Mouse (Mus musculus) heart, embryonic 12.5 days (tissue): ENCODE results near the gene Sart1. TPM values are rescaled to one million over a fixed set of nuclear protein-coding genes. Genes with fewer than 3 reads are reported as not detected.
A peak's percentile ranks its signal among the peaks of the same experiment; 100 is the strongest.

Source experiments
- ATAC-seq: fragments of 200-750 bp; cut with Nextera tagmentation; 2 replicates; pipeline ENCODE4 v1.8.0; 2017; ENCODE audit warnings: moderate TSS enrichment, moderate library complexity; ENCODE audit not compliant: insufficient number of reproducible peaks, low FRiP score
- H3K27ac ChIP-seq: fragments of 300-500 bp; sonication (generic); 2 replicates; pipeline ENCODE4 v1.5.1; 2016; ENCODE audit warnings: mild to moderate bottlenecking, moderate library complexity; ENCODE audit not compliant: poor library complexity, severe bottlenecking
- H3K27me3 ChIP-seq: fragments of 300-500 bp; sonication (generic); replicated peaks from 2 replicates; pipeline ENCODE4 v1.6.1; 2016; ENCODE audit warnings: mild to moderate bottlenecking, moderate library complexity
- H3K36me3 ChIP-seq: fragments of 300-500 bp; sonication (generic); 2 replicates; pipeline ENCODE4 v1.6.1; 2016; ENCODE audit warnings: mild to moderate bottlenecking, moderate library complexity
- H3K4me1 ChIP-seq: fragments of 300-500 bp; sonication (generic); replicated peaks from 2 replicates; pipeline ENCODE4 v1.6.1; 2016; ENCODE audit warnings: mild to moderate bottlenecking
- H3K4me2 ChIP-seq: fragments of 300-500 bp; sonication (generic); 2 replicates; pipeline ENCODE4 v1.6.1; 2016; ENCODE audit warnings: mild to moderate bottlenecking, moderate library complexity
- H3K4me3 ChIP-seq: fragments of 300-500 bp; sonication (generic); 2 replicates; pipeline ENCODE4 v1.5.1; 2016; ENCODE audit warnings: mild to moderate bottlenecking
- H3K9ac ChIP-seq: fragments of 300-500 bp; sonication (generic); 2 replicates; pipeline ENCODE4 v1.6.1; 2016; ENCODE audit warnings: mild to moderate bottlenecking, moderate library complexity
- H3K9me3 ChIP-seq: fragments of 300-500 bp; sonication (generic); replicated peaks from 2 replicates; pipeline ENCODE4 v1.6.1; 2016; ENCODE audit warnings: mild to moderate bottlenecking, moderate library complexity
- whole genome bisulfite sequencing: fragments of 180-500 bp; shearing (Covaris S2); methylation state at CpG from one replicate; pipeline ENCODE4 v1.1.7; 2016; 5-methylcytosine and 5-hydroxymethylcytosine counted together
- polyA plus RNA-seq: library from polyadenylated mRNA; unstranded; fragments of >200 nt; fragmentation: Nextera tagmentation; extraction: Ambion mirVana; gene quantifications from 2 replicates; pipeline ENCODE4 v1.2.1, GENCODE M21; 2016

The Sart1 gene
- polyA plus RNA-seq, 1 experiment from 2014 or later, result 61.6 TPM

DNA sequence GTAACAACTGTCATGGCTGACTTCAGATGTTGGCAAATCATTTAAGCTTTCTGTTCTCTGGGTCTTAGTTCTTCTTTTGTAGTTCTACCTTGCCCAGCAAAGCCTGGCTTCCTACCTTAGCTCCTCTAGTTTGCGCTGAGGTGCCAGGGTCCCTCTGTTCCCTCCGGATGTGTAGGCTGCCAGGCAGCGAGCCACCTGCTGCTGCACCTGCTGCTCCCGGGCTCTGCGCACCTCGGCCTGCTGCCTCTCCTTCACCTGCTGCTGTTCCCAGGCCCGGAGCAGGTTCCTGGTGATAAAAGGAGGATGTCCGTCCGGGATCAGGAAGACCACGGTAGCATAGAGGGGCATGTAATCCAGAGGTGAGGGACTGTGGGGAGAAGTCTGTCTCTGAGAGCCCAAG lies 5.7 kb upstream of the Sart1 start:
- 46% methylated on average over 10 of the region's 10 CpGs for WGBS
- Histone ChIP-seq H3K27ac (no peak overlapping the region), H3K27me3 (no peaks in the 10 kb centered on the region), H3K4me1 (peaks cover 25% of the 10 kb centered on the region), H3K4me2 (no peak overlapping the region), H3K9ac (no peak overlapping the region), H3K36me3 (no peaks in the 10 kb centered on the region), H3K9me3 (no peaks in the 10 kb centered on the region), H3K4me3 (no peak overlapping the region)
- ATAC-seq, result no peak

DNA sequence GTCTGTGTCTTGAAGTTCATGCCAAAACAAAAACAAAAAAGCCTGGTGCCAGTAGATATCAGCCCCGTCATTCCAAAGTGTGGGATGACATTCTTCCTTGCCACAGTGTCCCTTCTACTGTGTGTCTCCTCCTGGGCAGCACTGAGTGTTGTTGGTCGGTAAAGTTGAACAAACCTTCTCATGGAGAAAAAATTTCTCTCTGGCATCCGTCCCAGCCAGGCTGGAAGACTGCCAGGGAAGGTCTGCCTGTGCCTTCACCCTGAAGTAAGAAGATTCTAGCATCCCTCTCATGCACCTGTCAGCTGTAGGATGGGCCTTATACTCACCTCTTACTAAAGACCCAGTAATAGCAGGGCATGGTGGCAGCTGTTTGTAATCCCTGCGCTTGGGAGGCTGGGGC lies 4.4 kb upstream of the Sart1 start:
- Histone ChIP-seq H3K27ac (0 out of 2 replicates have a peak overlapping the region, but pooled peaks have one; percentile 65), H3K4me1 (peaks cover 28% of the 10 kb centered on the region), H3K9ac (no peak overlapping the region), H3K27me3 (no peaks in the 10 kb centered on the region), H3K36me3 (no peaks in the 10 kb centered on the region), H3K9me3 (no peaks in the 10 kb centered on the region), H3K4me3 (no peak overlapping the region), H3K4me2 (no peak overlapping the region)
- ATAC-seq, result no peak
- WGBS, result 28% methylated on average over 4 of the region's 4 CpGs

DNA sequence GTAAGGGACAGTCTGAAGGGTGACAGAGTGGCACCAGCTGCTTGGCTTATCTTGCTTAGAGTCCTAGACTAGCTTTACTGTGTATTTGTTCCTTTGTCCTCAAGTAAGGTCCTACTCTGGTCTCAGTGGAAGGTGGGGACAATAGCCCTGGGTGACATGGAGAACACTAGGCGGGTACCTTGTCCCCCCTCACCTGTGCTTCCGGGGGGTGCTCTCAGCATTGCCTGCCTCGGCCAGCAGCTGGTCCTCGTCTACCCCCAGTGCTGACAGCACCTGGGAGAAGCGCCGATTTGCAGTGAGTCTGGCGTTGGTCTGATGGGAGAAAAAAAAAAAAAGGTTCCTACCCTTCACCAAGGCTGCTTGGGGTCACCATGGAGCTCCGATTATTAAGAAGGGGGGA lies 1.9 kb upstream of the Sart1 start:
- no peaks in the 10 kb centered on the region for H3K27me3 ChIP-seq
- H3K27ac ChIP-seq, result peak overlapping the region; percentile 81; the same call in 1 of the 2 replicates
- H3K9ac ChIP-seq, result no peak overlapping the region; the same call in 1 of the 2 replicates
- H3K4me2 ChIP-seq, result peak overlapping the region; percentile 89
- peaks cover 44% of the 10 kb centered on the region for H3K4me1 ChIP-seq
- peaks cover 8% of the 10 kb centered on the region for H3K36me3 ChIP-seq
- ATAC-seq, result no peak
- H3K9me3 ChIP-seq, result no peaks in the 10 kb centered on the region
- peak overlapping the region; percentile 99 for H3K4me3 ChIP-seq
- 53% methylated on average over 8 of the region's 8 CpGs for WGBS

DNA sequence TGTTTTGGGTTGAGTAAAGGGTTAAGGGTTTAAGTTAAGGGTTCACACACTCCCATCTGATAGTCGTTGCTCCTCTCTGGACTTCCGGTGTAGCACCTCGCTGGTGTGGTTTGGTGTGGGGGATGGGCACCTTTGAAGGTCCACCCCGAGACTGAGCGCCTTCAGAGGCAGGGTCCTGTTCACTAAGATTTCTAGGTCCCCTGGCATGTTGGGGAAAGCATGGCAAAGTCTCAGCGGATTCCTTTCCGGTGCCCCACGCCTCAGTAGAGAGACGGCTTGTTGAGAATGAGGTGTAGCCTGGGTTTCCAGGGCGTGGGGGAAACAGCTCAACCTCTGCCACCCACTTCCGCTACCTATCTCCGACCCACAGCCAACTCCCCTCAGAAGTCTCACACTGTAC lies 1.1 kb upstream of the Sart1 start:
- peak overlapping the region; percentile 99 for H3K4me3 ChIP-seq
- ATAC-seq, result no peak
- H3K9me3 ChIP-seq, result no peaks in the 10 kb centered on the region
- peak overlapping the region; percentile 97 for H3K9ac ChIP-seq
- H3K4me1 ChIP-seq, result peaks cover 44% of the 10 kb centered on the region
- H3K36me3 ChIP-seq, result peaks cover 16% of the 10 kb centered on the region
- WGBS, result 20% methylated on average over 12 of the region's 12 CpGs
- peak overlapping the region; percentile 81 for H3K27ac ChIP-seq
- H3K27me3 ChIP-seq, result no peaks in the 10 kb centered on the region
- H3K4me2 ChIP-seq, result peak overlapping the region; percentile 89

DNA sequence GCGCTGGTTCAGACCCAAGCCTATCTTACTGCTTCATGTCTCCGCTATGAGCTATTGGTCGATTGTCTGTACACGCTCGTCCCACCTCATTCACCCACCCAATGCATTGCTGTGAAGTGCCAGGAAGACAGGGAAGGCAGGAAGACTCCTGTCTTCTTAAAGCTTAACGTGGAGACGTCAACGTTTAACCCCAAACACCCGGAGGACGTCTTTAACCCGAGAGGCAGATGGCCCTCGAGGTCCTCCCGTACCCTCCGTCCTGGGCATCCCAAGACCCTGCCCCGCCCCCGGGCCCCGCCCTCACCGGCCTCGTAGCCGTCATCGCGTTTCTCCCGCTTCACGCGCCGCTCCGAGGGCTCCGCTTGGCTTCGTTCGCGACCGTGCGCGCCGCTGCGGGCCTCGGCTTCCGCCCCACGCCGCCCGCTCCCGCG lies 477 bp downstream of the Sart1 start:
- WGBS, result under 1% methylated on average over 43 of the region's 43 CpGs
- Histone ChIP-seq H3K9me3 (no peaks in the 10 kb centered on the region), H3K4me2 (peak overlapping the region; percentile 89), H3K36me3 (peaks cover 32% of the 10 kb centered on the region), H3K4me1 (peaks cover 42% of the 10 kb centered on the region), H3K27me3 (no peaks in the 10 kb centered on the region), H3K9ac (peak overlapping the region; percentile 97), H3K4me3 (peak overlapping the region; percentile 99), H3K27ac (peak overlapping the region; percentile 78)
- ATAC-seq, result peak; percentile 73

DNA sequence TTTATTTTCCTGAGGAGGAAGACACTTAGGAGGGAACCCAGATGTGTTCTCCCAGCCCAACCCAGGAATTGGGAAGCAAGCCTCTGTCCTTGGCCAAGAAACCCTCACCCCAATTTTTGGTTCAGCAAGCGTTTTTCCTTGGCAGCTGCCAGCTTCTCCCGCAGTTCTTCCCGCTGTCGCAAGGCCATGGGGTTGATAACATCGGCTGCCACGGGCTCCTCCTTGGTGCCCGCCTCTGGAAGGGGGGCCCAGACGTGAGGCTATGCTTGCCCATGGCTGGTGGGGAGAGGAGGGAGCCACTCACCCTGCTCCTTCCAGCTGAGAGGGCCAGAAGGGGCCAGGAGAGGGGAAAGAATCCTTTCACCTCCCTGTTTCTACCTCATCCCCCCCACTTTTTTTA lies 3.8 kb downstream of the Sart1 start:
- no peak overlapping the region for H3K4me3 ChIP-seq
- no peak for ATAC-seq
- H3K36me3 ChIP-seq, result peaks cover 65% of the 10 kb centered on the region
- no peak overlapping the region for H3K27ac ChIP-seq
- peaks cover 25% of the 10 kb centered on the region for H3K4me1 ChIP-seq
- H3K9me3 ChIP-seq, result no peaks in the 10 kb centered on the region
- no peak overlapping the region for H3K9ac ChIP-seq
- 92% methylated on average over 8 of the region's 8 CpGs for WGBS
- no peaks in the 10 kb centered on the region for H3K27me3 ChIP-seq
- no peak overlapping the region for H3K4me2 ChIP-seq

DNA sequence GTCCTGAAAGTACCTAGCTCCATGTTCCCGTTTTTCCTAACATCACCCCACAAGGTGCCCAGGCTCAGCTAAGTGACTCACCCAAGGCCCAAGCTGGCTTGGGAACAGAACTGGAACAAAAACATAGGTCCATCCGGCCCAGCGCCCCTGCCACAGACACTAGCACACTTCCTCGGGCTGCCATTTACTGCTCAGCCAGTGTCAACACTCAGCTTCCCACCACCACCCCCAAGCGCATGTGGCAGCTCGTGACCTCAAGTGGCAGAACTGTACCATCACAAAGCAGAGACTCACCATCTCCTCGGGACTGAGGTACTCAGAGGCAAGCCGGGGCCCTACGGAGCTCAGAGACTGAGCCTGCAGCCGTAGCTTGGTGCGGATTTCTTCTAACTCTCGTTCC lies 5.2 kb downstream of the Sart1 start:
- no peak overlapping the region for H3K4me2 ChIP-seq
- WGBS, result 92% methylated on average over 12 of the region's 12 CpGs
- no peak overlapping the region for H3K27ac ChIP-seq
- H3K27me3 ChIP-seq, result no peaks in the 10 kb centered on the region
- no peak overlapping the region for H3K9ac ChIP-seq
- H3K36me3 ChIP-seq, result peaks cover 79% of the 10 kb centered on the region
- peaks cover 18% of the 10 kb centered on the region for H3K4me1 ChIP-seq
- no peak for ATAC-seq
- H3K4me3 ChIP-seq, result no peak overlapping the region
- H3K9me3 ChIP-seq, result no peaks in the 10 kb centered on the region

DNA sequence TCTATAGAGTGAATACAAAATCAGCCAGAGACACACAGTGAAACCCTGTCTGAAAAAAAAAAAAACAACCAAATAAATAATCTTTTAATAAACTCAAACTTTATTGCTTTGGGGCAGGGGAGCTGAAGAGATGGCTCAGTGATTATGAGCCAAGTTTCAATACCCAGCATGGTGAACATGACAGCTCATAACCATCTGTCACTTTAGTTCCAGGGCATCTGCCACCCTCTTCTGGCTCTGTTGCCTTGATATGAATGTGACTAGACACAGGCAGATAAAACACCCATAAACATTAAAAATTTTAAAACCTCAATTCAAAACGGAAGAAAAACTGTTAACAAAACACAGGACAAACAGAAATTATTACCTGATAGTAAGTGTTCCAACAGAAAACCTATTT lies 11.1 kb downstream of the Sart1 start:
- Histone ChIP-seq H3K9me3 (no peaks in the 10 kb centered on the region), H3K27ac (no peak overlapping the region), H3K4me3 (no peak overlapping the region), H3K36me3 (peaks cover 65% of the 10 kb centered on the region), H3K9ac (no peak overlapping the region), H3K27me3 (no peaks in the 10 kb centered on the region), H3K4me2 (no peak overlapping the region), H3K4me1 (no peaks in the 10 kb centered on the region)
- 85% methylated on average over 1 of the region's 1 CpGs for WGBS
- ATAC-seq, result no peak

DNA sequence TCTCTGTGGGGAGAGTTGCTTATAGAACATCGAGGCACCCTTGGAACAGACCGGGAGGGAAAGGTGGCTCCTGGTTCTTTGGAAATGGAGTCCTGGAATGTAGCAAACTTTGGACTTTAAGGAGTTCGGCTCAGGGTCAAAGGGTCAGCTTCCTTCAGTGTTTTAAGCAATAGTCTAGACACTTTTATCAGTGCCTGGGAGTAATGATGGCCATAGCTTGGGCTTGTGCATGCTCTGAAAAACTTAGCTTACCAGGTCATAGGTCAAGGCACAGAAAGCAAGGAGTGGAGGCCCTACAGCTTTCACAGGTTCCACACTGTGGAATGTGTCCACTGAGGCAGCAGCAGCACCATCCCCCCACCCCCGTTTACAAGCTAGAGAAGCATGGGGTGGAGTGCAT lies 13.8 kb downstream of the Sart1 start:
- H3K36me3 ChIP-seq, result peaks cover 62% of the 10 kb centered on the region
- no peak overlapping the region for H3K9ac ChIP-seq
- WGBS, result 66% methylated on average over 4 of the region's 4 CpGs
- H3K9me3 ChIP-seq, result no peaks in the 10 kb centered on the region
- no peak for ATAC-seq
- no peak overlapping the region for H3K4me3 ChIP-seq
- H3K27ac ChIP-seq, result no peak overlapping the region
- no peaks in the 10 kb centered on the region for H3K27me3 ChIP-seq
- H3K4me1 ChIP-seq, result no peaks in the 10 kb centered on the region
- H3K4me2 ChIP-seq, result no peak overlapping the region

DNA sequence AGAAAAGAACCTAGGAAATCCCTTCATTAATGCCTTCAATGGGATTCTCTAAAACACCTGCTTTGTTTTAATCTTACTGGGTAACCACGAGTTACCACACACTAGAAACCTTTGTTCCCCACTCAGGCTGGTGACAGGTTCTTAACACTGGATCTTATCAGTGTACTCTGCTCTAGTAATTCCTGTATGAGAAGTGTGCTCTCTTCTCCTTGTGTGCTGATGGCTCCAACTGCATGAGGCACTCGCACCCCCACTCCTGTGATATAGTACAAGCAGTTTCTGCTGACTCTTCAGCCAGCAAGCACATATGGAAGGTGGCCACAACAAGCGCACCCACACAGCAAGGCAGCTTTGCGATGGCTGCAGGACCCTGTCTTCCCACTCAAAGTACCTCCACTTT lies 14.3 kb downstream of the Sart1 start:
- H3K9me3 ChIP-seq, result no peaks in the 10 kb centered on the region
- no peak overlapping the region for H3K9ac ChIP-seq
- WGBS, result 54% methylated on average over 4 of the region's 4 CpGs
- no peak overlapping the region for H3K4me2 ChIP-seq
- H3K27me3 ChIP-seq, result no peaks in the 10 kb centered on the region
- no peak overlapping the region for H3K4me3 ChIP-seq
- no peak overlapping the region for H3K27ac ChIP-seq
- peaks cover 62% of the 10 kb centered on the region for H3K36me3 ChIP-seq
- no peaks in the 10 kb centered on the region for H3K4me1 ChIP-seq
- no peak for ATAC-seq

DNA sequence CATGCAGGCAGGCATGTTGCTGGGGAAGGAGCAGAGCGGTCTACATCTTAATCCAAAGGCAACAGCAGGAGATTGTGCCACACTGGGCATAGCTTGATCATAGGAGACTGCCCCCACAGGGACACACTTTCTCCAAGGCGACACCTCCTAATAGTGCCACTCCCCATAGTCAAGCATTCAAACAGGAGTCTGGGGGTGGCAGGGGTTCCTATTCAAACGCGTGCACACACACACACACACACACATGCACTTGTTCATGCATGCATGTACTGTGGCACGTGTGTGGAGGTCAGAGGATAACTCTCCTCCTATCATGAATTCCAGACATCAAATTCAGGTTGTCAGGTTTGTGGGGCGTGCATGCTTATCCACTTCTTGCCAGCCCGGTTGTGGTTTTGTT lies 15.8 kb downstream of the Sart1 start:
- peaks cover 60% of the 10 kb centered on the region for H3K36me3 ChIP-seq
- H3K27ac ChIP-seq, result no peak overlapping the region
- H3K9ac ChIP-seq, result no peak overlapping the region
- H3K4me2 ChIP-seq, result no peak overlapping the region
- peaks cover 9% of the 10 kb centered on the region for H3K4me1 ChIP-seq
- ATAC-seq, result no peak
- 89% methylated on average over 7 of the region's 7 CpGs for WGBS
- H3K4me3 ChIP-seq, result no peak overlapping the region
- no peaks in the 10 kb centered on the region for H3K9me3 ChIP-seq
- no peaks in the 10 kb centered on the region for H3K27me3 ChIP-seq

DNA sequence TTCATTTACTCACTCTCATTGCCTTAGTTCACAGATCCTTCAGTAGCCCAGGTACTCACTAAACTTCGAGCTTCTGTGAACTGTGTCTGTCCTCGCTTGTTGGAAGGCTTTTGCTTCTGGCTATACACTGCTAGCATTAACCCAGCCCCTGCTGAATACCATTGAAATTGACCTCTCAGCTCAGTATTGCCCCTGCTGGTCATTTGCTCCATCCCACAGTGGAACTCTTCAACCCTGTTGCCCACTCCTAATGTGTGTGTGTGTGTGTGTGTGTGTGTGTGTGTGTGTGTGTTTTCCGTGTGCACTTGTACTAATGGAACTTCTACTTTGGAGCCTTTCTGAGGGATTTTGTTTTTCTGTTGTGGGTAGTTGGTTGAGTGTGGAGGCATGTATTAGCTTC lies 17.6 kb downstream of the Sart1 start:
- ATAC-seq, result no peak
- H3K9me3 ChIP-seq, result no peaks in the 10 kb centered on the region
- no peak overlapping the region for H3K4me3 ChIP-seq
- WGBS, result 85% methylated on average over 3 of the region's 3 CpGs
- no peak overlapping the region for H3K9ac ChIP-seq
- H3K4me1 ChIP-seq, result peaks cover 13% of the 10 kb centered on the region
- H3K27ac ChIP-seq, result no peak overlapping the region
- no peaks in the 10 kb centered on the region for H3K27me3 ChIP-seq
- H3K4me2 ChIP-seq, result no peak overlapping the region
- peaks cover 51% of the 10 kb centered on the region for H3K36me3 ChIP-seq
